Comparison of ENCODE assay signal across 8 mouse cellular contexts in the genomic region with DNA sequence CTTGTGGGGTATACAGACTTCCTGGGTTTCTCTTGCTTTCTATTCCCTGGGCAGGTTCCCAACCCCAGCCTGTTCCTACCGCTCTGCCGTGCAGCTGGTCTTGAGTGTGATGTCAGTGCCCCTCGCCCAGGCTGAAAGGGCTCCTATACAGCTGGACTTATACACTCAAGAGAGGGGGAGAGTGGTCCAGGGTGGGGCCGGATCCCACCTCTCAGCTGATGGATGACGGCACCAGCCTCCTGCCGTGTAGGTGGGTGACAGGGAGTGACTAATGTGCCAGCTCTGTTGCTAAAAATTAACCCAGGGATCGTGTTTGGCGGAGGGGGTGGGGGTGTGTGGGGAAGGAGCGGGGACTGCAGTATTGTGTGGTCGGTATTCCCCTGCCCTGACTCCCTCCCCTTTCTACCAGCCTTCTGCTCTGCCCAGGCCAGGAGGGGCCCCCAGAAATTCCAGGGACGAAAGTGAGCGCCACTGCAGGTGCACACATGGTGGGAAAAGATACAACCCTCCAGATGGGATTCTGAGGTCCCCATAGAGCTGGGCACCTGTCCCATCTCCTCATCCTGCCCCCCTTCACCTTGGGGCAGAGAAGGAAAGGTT. TPM values are rescaled to one million over a fixed set of nuclear protein-coding genes. Genes with fewer than 3 reads are reported as not detected.
DNase-seq lines count a peak whose midpoint lies in the region; ATAC-seq lines count a peak whose summit lies in the region.

No protein-coding gene starts in this region.

- no peak for DNase-seq in heart, postnatal 10 days
- DNase-seq in neural tube, embryonic 10.5 days (ENCODE audit: extremely low spot score, low spot score), result no peak
- DNase-seq in kidney, postnatal 10 days, result peak; percentile 46
- no peak for DNase-seq in embryo, embryonic 10 days (ENCODE audit: low spot score)
- no peak for DNase-seq in cerebellum, postnatal 25 days

- no peak overlapping the region for H3K9ac ChIP-seq in heart, embryonic 14.5 days (ENCODE audit: low read length)
- H3K9ac ChIP-seq in neural tube, embryonic 12.5 days, result 0 out of 2 replicates have a peak overlapping the region, but pooled peaks have one; percentile 2
- no peak overlapping the region; the same call in 1 of the 2 replicates for H3K9ac ChIP-seq in stomach, embryonic 14.5 days (replicated peaks; ENCODE audit: low read depth, low read length)

- 35% methylated on average over 11 of the region's 12 CpGs for WGBS in heart, embryonic 14.5 days
- 24% methylated on average over 12 of the region's 12 CpGs for WGBS in neural tube, embryonic 12.5 days
- WGBS in stomach, embryonic 14.5 days, result 8% methylated on average over 12 of the region's 12 CpGs

- H3K4me1 ChIP-seq in heart, embryonic 14.5 days (ENCODE audit: control insufficient read depth in 2 of 2, insufficient read depth in 2 of 2, low read length in 2 of 2), result peaks cover 13 to 26% of the 10 kb centered on the region in 2 experiments
- peaks cover 20% of the 10 kb centered on the region for H3K4me1 ChIP-seq in neural tube, embryonic 12.5 days
- H3K4me1 ChIP-seq in stomach, embryonic 14.5 days (ENCODE audit: control insufficient read depth, insufficient read depth, low read length), result peaks cover 27% of the 10 kb centered on the region

- intact Hi-C loops in heart, postnatal 10 days (cut with DNase I), result no loop called here

- ATAC-seq in heart, embryonic 14.5 days (ENCODE audit: insufficient number of reproducible peaks, insufficient read depth, low FRiP score, low read depth), result no peak
- no peak for ATAC-seq in neural tube, embryonic 12.5 days (ENCODE audit: low FRiP score, low read depth)
- peak; percentile 56 for ATAC-seq in stomach, embryonic 14.5 days (ENCODE audit: insufficient number of reproducible peaks, insufficient read depth, low FRiP score, low read depth)

- no peaks in the 10 kb centered on the region for H3K9me3 ChIP-seq in heart, embryonic 14.5 days (ENCODE audit: control insufficient read depth, low read length)
- no peaks in the 10 kb centered on the region for H3K9me3 ChIP-seq in neural tube, embryonic 12.5 days
- no peaks in the 10 kb centered on the region for H3K9me3 ChIP-seq in stomach, embryonic 14.5 days (ENCODE audit: control insufficient read depth, low read depth, low read length)

- H3K4me2 ChIP-seq in heart, embryonic 14.5 days (ENCODE audit: low read length), result peak overlapping the region; percentile 9; the same call in 1 of the 2 replicates
- H3K4me2 ChIP-seq in neural tube, embryonic 12.5 days (replicated peaks), result no peak overlapping the region
- H3K4me2 ChIP-seq in stomach, embryonic 14.5 days (replicated peaks; ENCODE audit: low read depth, low read length), result peak overlapping the region; percentile 25

- H3K27me3 ChIP-seq in heart, embryonic 14.5 days (ENCODE audit: control insufficient read depth, insufficient read depth, low read length), result no peaks in the 10 kb centered on the region
- peaks cover 17% of the 10 kb centered on the region for H3K27me3 ChIP-seq in neural tube, embryonic 12.5 days (replicated peaks)
- no peaks in the 10 kb centered on the region for H3K27me3 ChIP-seq in stomach, embryonic 14.5 days (ENCODE audit: control insufficient read depth, insufficient read depth, low read length)

- H3K4me3 ChIP-seq in heart, embryonic 14.5 days (ENCODE audit: control insufficient read depth in 1 of 2, insufficient read depth in 1 of 2, low read depth in 1 of 2, low read length in 2 of 2), result no peak overlapping the region
- no peak overlapping the region for H3K4me3 ChIP-seq in neural tube, embryonic 12.5 days
- 0 out of 2 replicates have a peak overlapping the region, but pooled peaks have one; percentile 5 for H3K4me3 ChIP-seq in stomach, embryonic 14.5 days (ENCODE audit: low read depth, low read length)

- no peak overlapping the region for H3K27ac ChIP-seq in heart, embryonic 14.5 days (replicated peaks in 1 of 2; ENCODE audit: control insufficient read depth in 1 of 2, insufficient read depth in 1 of 2, low read depth in 2 of 2, low read length in 2 of 2)
- no peak overlapping the region for H3K27ac ChIP-seq in neural tube, embryonic 12.5 days
- H3K27ac ChIP-seq in stomach, embryonic 14.5 days (ENCODE audit: low read length), result peak overlapping the region; percentile 91

- peaks cover 22% of the 10 kb centered on the region for H3K36me3 ChIP-seq in heart, embryonic 14.5 days (ENCODE audit: control insufficient read depth, insufficient read depth, low read length)
- H3K36me3 ChIP-seq in neural tube, embryonic 12.5 days, result peaks cover 8% of the 10 kb centered on the region
- H3K36me3 ChIP-seq in stomach, embryonic 14.5 days (ENCODE audit: control insufficient read depth, insufficient read depth, low read length), result peaks cover 7% of the 10 kb centered on the region

RNA-seq across cellular contexts. Expression of a gene that starts 11.8 kb away (rescaled TPM):
- 3.8 and 5.5 TPM in 2 replicates for polyA plus RNA-seq in heart, embryonic 14.5 days (2014; fragmentation: Nextera tagmentation; extraction: Ambion mirVana)
- 10 to 100 TPM; 14.9 to 18.0 TPM for total RNA-seq in heart, postnatal 10 days (2021)
- 9.2 and 13.8 TPM in 2 replicates for polyA plus RNA-seq in neural tube, embryonic 12.5 days (2016; fragmentation: Nextera tagmentation; extraction: Ambion mirVana)
- polyA plus RNA-seq in stomach, embryonic 14.5 days (2014; fragmentation: Nextera tagmentation; extraction: Ambion mirVana), result 6.4 and 7.2 TPM in 2 replicates

RNA-seq across cellular contexts. Expression of a gene that starts 18.2 kb away (rescaled TPM):
- 6.0 and 6.6 TPM in 2 replicates for polyA plus RNA-seq in heart, embryonic 14.5 days (2014; fragmentation: Nextera tagmentation; extraction: Ambion mirVana)
- total RNA-seq in heart, postnatal 10 days (2021), result 10 to 100 TPM; 16.8 to 20.4 TPM
- 6.8 and 7.5 TPM in 2 replicates for polyA plus RNA-seq in neural tube, embryonic 12.5 days (2016; fragmentation: Nextera tagmentation; extraction: Ambion mirVana)
- polyA plus RNA-seq in stomach, embryonic 14.5 days (2014; fragmentation: Nextera tagmentation; extraction: Ambion mirVana), result 10.1 and 12.1 TPM in 2 replicates

RNA-seq across cellular contexts. Expression of a gene that starts 48.2 kb away (rescaled TPM):
- polyA plus RNA-seq in heart, embryonic 14.5 days (2014; fragmentation: Nextera tagmentation; extraction: Ambion mirVana), result 49.5 and 50.4 TPM in 2 replicates
- 10 to 100 TPM; 24.1 to 28.2 TPM for total RNA-seq in heart, postnatal 10 days (2021)
- 74.0 and 80.4 TPM in 2 replicates for polyA plus RNA-seq in neural tube, embryonic 12.5 days (2016; fragmentation: Nextera tagmentation; extraction: Ambion mirVana)
- polyA plus RNA-seq in stomach, embryonic 14.5 days (2014; fragmentation: Nextera tagmentation; extraction: Ambion mirVana), result 63.5 and 64.1 TPM in 2 replicates

RNA-seq across cellular contexts. Expression of a gene that starts 57.2 kb away (rescaled TPM):
- polyA plus RNA-seq in heart, embryonic 14.5 days (2014; fragmentation: Nextera tagmentation; extraction: Ambion mirVana), result 0.85 and 1.8 TPM in 2 replicates
- total RNA-seq in heart, postnatal 10 days (2021), result 1 to 10 TPM; 2.3 to 3.6 TPM
- polyA plus RNA-seq in neural tube, embryonic 12.5 days (2016; fragmentation: Nextera tagmentation; extraction: Ambion mirVana), result 0.13 and 0.23 TPM in 2 replicates
- polyA plus RNA-seq in stomach, embryonic 14.5 days (2014; fragmentation: Nextera tagmentation; extraction: Ambion mirVana), result 20.1 and 25.0 TPM in 2 replicates
